Mouse (Mus musculus): ENCODE results near the gene Plpp1. TPM values are rescaled to one million over a fixed set of nuclear protein-coding genes. Genes with fewer than 3 reads are reported as not detected.

Gene Plpp1
- polyA plus RNA-seq, 1 experiment from 2014 or later = 22.5 TPM

- H3K36me3 ChIP-seq = peaks cover 38% of the 10 kb centered on the region
- no peak for DNase-seq (ENCODE audit: low spot score)
- 89% methylated on average over 2 of the region's 2 CpGs for whole genome bisulfite sequencing
Measured at GRCm38 (mm10) chr13:112860370-112860769, 59.8 kb downstream of the Plpp1 start.

GRCm38 (mm10) chr13:112860911-112861310, 60.3 kb downstream of the Plpp1 start:
- Histone ChIP-seq H3K4me3 (no peak overlapping the region), H3K27me3 (ENCODE audit: low read depth, poor library complexity, severe bottlenecking) (no peaks in the 10 kb centered on the region), H3K27ac (no peak overlapping the region), H3K9me3 (replicated peaks) (no peaks in the 10 kb centered on the region), H3K4me1 (no peaks in the 10 kb centered on the region), H3K36me3 (peaks cover 43% of the 10 kb centered on the region)
- DNase-seq (ENCODE audit: low spot score) = no peak
- 89% methylated on average over 9 of the region's 9 CpGs for WGBS

More at GRCm38 (mm10) chr13:112860370-112860769, 59.8 kb downstream of the Plpp1 start:
- H3K9me3 ChIP-seq (replicated peaks) = no peaks in the 10 kb centered on the region
- no peaks in the 10 kb centered on the region for H3K4me1 ChIP-seq
- H3K27ac ChIP-seq = no peak overlapping the region
- H3K27me3 ChIP-seq (ENCODE audit: low read depth, poor library complexity, severe bottlenecking) = no peaks in the 10 kb centered on the region
- no peak overlapping the region for H3K4me3 ChIP-seq

GRCm38 (mm10) chr13:112861825-112862306, 61.3 kb downstream of the Plpp1 start:
- Histone ChIP-seq H3K27me3 (ENCODE audit: low read depth, poor library complexity, severe bottlenecking) (no peaks in the 10 kb centered on the region), H3K9me3 (replicated peaks) (no peaks in the 10 kb centered on the region), H3K36me3 (peaks cover 53% of the 10 kb centered on the region), H3K4me1 (no peaks in the 10 kb centered on the region), H3K4me3 (no peak overlapping the region), H3K27ac (no peak overlapping the region)
- 71% methylated on average over 5 of the region's 5 CpGs for WGBS
- DNase-seq (ENCODE audit: low spot score) = no peak

GRCm38 (mm10) chr13:112862342-112862741, 61.8 kb downstream of the Plpp1 start:
- no peaks in the 10 kb centered on the region for H3K9me3 ChIP-seq (replicated peaks)
- no peak overlapping the region for H3K4me3 ChIP-seq
- no peaks in the 10 kb centered on the region for H3K4me1 ChIP-seq
- no peaks in the 10 kb centered on the region for H3K27me3 ChIP-seq (ENCODE audit: low read depth, poor library complexity, severe bottlenecking)
- H3K27ac ChIP-seq = no peak overlapping the region
- 89% methylated on average over 3 of the region's 3 CpGs for WGBS
- no peak for DNase-seq (ENCODE audit: low spot score)
- H3K36me3 ChIP-seq = peaks cover 57% of the 10 kb centered on the region

- H3K9me3 ChIP-seq (replicated peaks) = no peaks in the 10 kb centered on the region
- no peaks in the 10 kb centered on the region for H3K27me3 ChIP-seq (ENCODE audit: low read depth, poor library complexity, severe bottlenecking)
- no peak overlapping the region for H3K27ac ChIP-seq
- no peak for DNase-seq (ENCODE audit: low spot score)
- H3K4me1 ChIP-seq = no peaks in the 10 kb centered on the region
- 93% methylated on average over 1 of the region's 1 CpGs for WGBS
- peaks cover 65% of the 10 kb centered on the region for H3K36me3 ChIP-seq
- H3K4me3 ChIP-seq = no peak overlapping the region
Measured at GRCm38 (mm10) chr13:112862978-112863677, 62.5 kb downstream of the Plpp1 start.

- Histone ChIP-seq H3K27ac (no peak overlapping the region), H3K9me3 (replicated peaks) (no peaks in the 10 kb centered on the region)
Measured at GRCm38 (mm10) chr13:112866782-112867181, 66.2 kb downstream of the Plpp1 start.

GRCm38 (mm10) chr13:112867381-112867780, 66.8 kb downstream of the Plpp1 start:
- no peak for DNase-seq (ENCODE audit: low spot score)
- Histone ChIP-seq H3K9me3 (replicated peaks) (no peaks in the 10 kb centered on the region), H3K36me3 (peaks cover 93% of the 10 kb centered on the region), H3K27ac (no peak overlapping the region), H3K4me3 (no peak overlapping the region), H3K27me3 (ENCODE audit: low read depth, poor library complexity, severe bottlenecking) (no peaks in the 10 kb centered on the region), H3K4me1 (no peaks in the 10 kb centered on the region)
- WGBS = 94% methylated on average over 8 of the region's 8 CpGs

More at GRCm38 (mm10) chr13:112866782-112867181, 66.2 kb downstream of the Plpp1 start:
- no peak for DNase-seq (ENCODE audit: low spot score)
- Histone ChIP-seq H3K4me1 (no peaks in the 10 kb centered on the region), H3K36me3 (peaks cover 88% of the 10 kb centered on the region), H3K27me3 (ENCODE audit: low read depth, poor library complexity, severe bottlenecking) (no peaks in the 10 kb centered on the region), H3K4me3 (no peak overlapping the region)
- WGBS = 94% methylated on average over 7 of the region's 7 CpGs

- Histone ChIP-seq H3K9me3 (replicated peaks) (no peaks in the 10 kb centered on the region), H3K27me3 (ENCODE audit: low read depth, poor library complexity, severe bottlenecking) (no peaks in the 10 kb centered on the region), H3K4me3 (no peak overlapping the region), H3K4me1 (no peaks in the 10 kb centered on the region), H3K27ac (no peak overlapping the region), H3K36me3 (peaks cover 100% of the 10 kb centered on the region)
- no peak for DNase-seq (ENCODE audit: low spot score)
- WGBS = 88% methylated on average over 11 of the region's 11 CpGs
Measured at GRCm38 (mm10) chr13:112870039-112870690, 69.6 kb downstream of the Plpp1 start.

- H3K27me3 ChIP-seq (ENCODE audit: low read depth, poor library complexity, severe bottlenecking) = no peaks in the 10 kb centered on the region
- WGBS = 85% methylated on average over 17 of the region's 17 CpGs
- no peak overlapping the region for H3K27ac ChIP-seq
- no peaks in the 10 kb centered on the region for H3K4me1 ChIP-seq
- no peaks in the 10 kb centered on the region for H3K9me3 ChIP-seq (replicated peaks)
- H3K4me3 ChIP-seq = no peak overlapping the region
- peaks cover 99% of the 10 kb centered on the region for H3K36me3 ChIP-seq
- no peak for DNase-seq (ENCODE audit: low spot score)
Measured at GRCm38 (mm10) chr13:112871500-112872266, 71.1 kb downstream of the Plpp1 start.

- Histone ChIP-seq H3K4me3 (no peak overlapping the region), H3K9me3 (replicated peaks) (no peaks in the 10 kb centered on the region), H3K36me3 (peaks cover 100% of the 10 kb centered on the region), H3K27me3 (ENCODE audit: low read depth, poor library complexity, severe bottlenecking) (no peaks in the 10 kb centered on the region), H3K27ac (no peak overlapping the region), H3K4me1 (no peaks in the 10 kb centered on the region)
- WGBS = 93% methylated on average over 12 of the region's 12 CpGs
- no peak for DNase-seq (ENCODE audit: low spot score)
Measured at GRCm38 (mm10) chr13:112887234-112887633, 86.6 kb downstream of the Plpp1 start.

- H3K36me3 ChIP-seq = peaks cover 96% of the 10 kb centered on the region
- H3K27ac ChIP-seq = no peak overlapping the region
- no peaks in the 10 kb centered on the region for H3K4me1 ChIP-seq
- H3K9me3 ChIP-seq (replicated peaks) = no peaks in the 10 kb centered on the region
- H3K27me3 ChIP-seq (ENCODE audit: low read depth, poor library complexity, severe bottlenecking) = no peaks in the 10 kb centered on the region
- WGBS = 95% methylated on average over 3 of the region's 3 CpGs
- no peak for DNase-seq (ENCODE audit: low spot score)
- no peak overlapping the region for H3K4me3 ChIP-seq
Measured at GRCm38 (mm10) chr13:112902176-112902575, 101.6 kb downstream of the Plpp1 start.

- H3K4me1 ChIP-seq = no peaks in the 10 kb centered on the region
- 82% methylated on average over 4 of the region's 4 CpGs for WGBS
- no peak overlapping the region for H3K4me3 ChIP-seq
- H3K36me3 ChIP-seq = peaks cover 91% of the 10 kb centered on the region
- no peak for DNase-seq (ENCODE audit: low spot score)
- H3K27me3 ChIP-seq (ENCODE audit: low read depth, poor library complexity, severe bottlenecking) = no peaks in the 10 kb centered on the region
- no peaks in the 10 kb centered on the region for H3K9me3 ChIP-seq (replicated peaks)
- no peak overlapping the region for H3K27ac ChIP-seq
Measured at GRCm38 (mm10) chr13:112909663-112910062, 109.1 kb downstream of the Plpp1 start.

- 92% methylated on average over 4 of the region's 4 CpGs for WGBS
- H3K4me1 ChIP-seq = no peaks in the 10 kb centered on the region
- DNase-seq (ENCODE audit: low spot score) = no peak
- no peak overlapping the region for H3K4me3 ChIP-seq
- no peaks in the 10 kb centered on the region for H3K9me3 ChIP-seq (replicated peaks)
- H3K27me3 ChIP-seq (ENCODE audit: low read depth, poor library complexity, severe bottlenecking) = no peaks in the 10 kb centered on the region
- H3K27ac ChIP-seq = no peak overlapping the region
- peaks cover 87% of the 10 kb centered on the region for H3K36me3 ChIP-seq
Measured at GRCm38 (mm10) chr13:112910434-112910833, 109.8 kb downstream of the Plpp1 start.
